Mouse (Mus musculus) liver, postnatal 0 days (tissue): ENCODE results near the gene Slc16a12.

Source experiments
- CTCF ChIP-seq: sonication (generic); IDR thresholded peaks from 2 replicates; pipeline ENCODE4 v1.5.1; 2016; ENCODE audit warnings: antibody characterized with exemption, low read depth
- EP300 ChIP-seq: IDR thresholded peaks from 2 replicates; pipeline ENCODE4 v1.6.1; 2016; ENCODE audit warnings: antibody characterized with exemption, low read depth, mild to moderate bottlenecking

DNA sequence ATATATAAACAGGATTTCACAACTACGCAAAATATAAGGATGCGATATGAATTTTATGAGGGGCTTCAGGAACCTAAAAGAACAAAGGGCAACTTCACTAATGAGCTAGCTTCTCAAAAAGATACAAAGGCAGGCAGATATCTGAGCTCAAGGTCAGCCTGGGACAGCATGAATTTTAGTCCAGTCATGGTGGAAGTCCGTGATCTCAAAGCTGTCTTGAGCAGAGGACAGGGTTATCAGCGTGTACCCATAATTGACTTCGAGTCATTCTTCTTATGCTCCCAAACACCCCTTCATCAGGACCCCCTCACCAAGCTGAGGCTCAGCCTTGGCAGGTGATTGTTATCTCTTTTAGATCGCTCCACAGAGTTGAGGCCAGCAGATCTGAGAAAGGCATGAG, 96.1 kb downstream of the Slc16a12 start:
- TF ChIP-seq CTCF: no peak
- TF ChIP-seq EP300: no peak
